Mouse (Mus musculus): ENCODE data around the gene Psg22.
"Not testable (repeated sequence)": the region's sequence is repeated elsewhere in the genome, so short reads cannot be mapped to it uniquely, and the experiment has no call there.

Gene Psg22

GRCm38 (mm10) chr7:18717790-18718189 is at the start of gene Psg22:
Gene Psg22, plus strand, starts transcription at chr7:18718090.
- no peak for DNase-seq

- DNase-seq = peak in 1 of 2 experiments; percentile 6
Observed at GRCm38 (mm10) chr7:18679772-18680171, 38.1 kb upstream of the Psg22 start.

- no peak for DNase-seq
Observed at GRCm38 (mm10) chr7:18685586-18685985, 32.3 kb upstream of the Psg22 start.

- DNase-seq = no peak
Observed at GRCm38 (mm10) chr7:18686085-18686484, 31.8 kb upstream of the Psg22 start, which contains the start of gene Psg20. Gene Psg20, minus strand, starts transcription at chr7:18686185.

- DNase-seq = peak in 1 of 2 experiments; percentile 6
Observed at GRCm38 (mm10) chr7:18710331-18710730, 7.6 kb upstream of the Psg22 start.

GRCm38 (mm10) chr7:18710846-18711245 is 7.0 kb upstream of the Psg22 start:
- no peak for DNase-seq

GRCm38 (mm10) chr7:18715546-18715945 is 2.3 kb upstream of the Psg22 start:
- peak; percentile 9 to 38 for DNase-seq

GRCm38 (mm10) chr7:18724001-18724400 is 6.1 kb downstream of the Psg22 start:
- DNase-seq = no peak

- DNase-seq = not testable (repeated sequence)
Observed at GRCm38 (mm10) chr7:18725931-18726330, 8.0 kb downstream of the Psg22 start.

- DNase-seq = no peak
Observed at GRCm38 (mm10) chr7:18728391-18728790, 10.5 kb downstream of the Psg22 start.

GRCm38 (mm10) chr7:18733111-18733510 is 15.2 kb downstream of the Psg22 start:
- no peak for DNase-seq

GRCm38 (mm10) chr7:18734451-18734850 is 16.6 kb downstream of the Psg22 start:
- DNase-seq = no peak

GRCm38 (mm10) chr7:18746189-18746860 is 28.4 kb downstream of the Psg22 start:
- peak; percentile 6 to 22 for DNase-seq

- not testable (repeated sequence) for DNase-seq
Observed at GRCm38 (mm10) chr7:18747420-18747819, 29.5 kb downstream of the Psg22 start.

GRCm38 (mm10) chr7:18748994-18749895 is 31.4 kb downstream of the Psg22 start:
- DNase-seq = no peak

GRCm38 (mm10) chr7:18749896-18750477 is 32.1 kb downstream of the Psg22 start:
- DNase-seq = peak; percentile 43 to 68

- DNase-seq = not testable (repeated sequence)
Observed at GRCm38 (mm10) chr7:18760152-18760551, 42.3 kb downstream of the Psg22 start.

- not testable (repeated sequence) for DNase-seq
Observed at GRCm38 (mm10) chr7:18762885-18763284, 45.0 kb downstream of the Psg22 start.

All from lung, postnatal 4 days (tissue).